In the genomic region with DNA sequence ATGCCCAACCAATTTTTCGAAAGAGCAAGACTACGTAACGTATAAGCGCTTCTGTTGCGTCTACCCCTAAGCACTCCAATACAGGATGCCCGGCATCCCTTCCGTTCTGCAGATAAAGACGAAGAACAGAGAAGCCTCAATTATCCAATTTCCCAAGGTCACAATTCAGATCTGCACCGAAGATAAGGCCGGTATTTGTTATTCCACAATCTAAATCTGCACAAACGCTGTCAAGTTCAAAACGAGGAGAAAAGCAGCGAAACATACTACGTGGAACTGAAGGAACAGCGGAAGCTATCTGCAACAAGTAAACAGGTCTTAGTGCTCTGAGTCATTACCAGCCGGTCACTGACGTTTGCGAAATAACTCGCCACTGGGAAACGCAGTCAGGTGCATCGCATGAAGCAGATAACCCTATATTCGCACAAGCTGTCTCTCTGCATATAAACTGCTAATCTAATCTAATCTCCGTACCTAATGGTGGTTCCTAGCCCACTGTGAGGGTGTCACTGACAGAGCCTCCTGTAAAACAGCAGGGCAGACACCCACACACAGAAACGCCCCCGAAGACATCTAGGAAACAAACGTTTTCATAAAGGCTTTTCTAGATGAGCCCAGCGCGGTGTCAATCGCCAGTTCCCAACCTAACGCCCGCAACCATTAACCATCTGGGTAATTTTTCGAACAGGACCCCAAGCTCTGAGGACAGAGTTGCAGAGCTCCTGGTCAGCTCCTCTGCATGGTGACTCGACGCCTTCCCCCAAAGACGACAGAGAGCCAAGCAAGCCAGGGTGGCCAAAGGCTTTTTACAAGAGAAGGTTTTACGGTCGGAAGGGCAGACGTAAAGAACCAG, we compare ENCODE assay signal across 8 mouse cellular contexts. TPM values are rescaled to one million over a fixed set of nuclear protein-coding genes. Genes with fewer than 3 reads are reported as not detected.
A peak's percentile ranks its signal among the peaks of the same experiment; 100 is the strongest.
DNase-seq lines count a peak whose midpoint lies in the region; ATAC-seq and TF ChIP-seq lines count a peak whose summit lies in the region.

No protein-coding gene starts in this region.

- WGBS in intestine, embryonic 14.5 days: 31% methylated on average over 32 of the region's 38 CpGs
- 12% methylated on average over 37 of the region's 38 CpGs for WGBS in small intestine, adult 2 months

- H3K4me3 ChIP-seq in ES-E14 (ENCODE audit: insufficient read depth in 1 of 2, low read depth in 1 of 2, low read length in 2 of 2, poor library complexity in 1 of 2, severe bottlenecking in 1 of 2): peak overlapping the region; percentile 82 to 96
- H3K4me3 ChIP-seq in intestine, embryonic 14.5 days (ENCODE audit: low read depth, low read length): peak overlapping the region; percentile 73
- peak overlapping the region; percentile 96 for H3K4me3 ChIP-seq in small intestine, adult 2 months (ENCODE audit: low read depth, low read length)

- ATAC-seq in cerebellum, adult (ENCODE audit: insufficient number of reproducible peaks, low FRiP score, low TSS enrichment): peak; percentile 27
- peak; percentile 55 for ATAC-seq in erythroblast, adult 5-6 weeks (replicated peaks; ENCODE audit: low FRiP score, poor library complexity, severe bottlenecking)
- ATAC-seq in intestine, embryonic 14.5 days (replicated peaks; ENCODE audit: low FRiP score, low TSS enrichment, low read depth): peak; percentile 12

- DNase-seq in cerebellum, adult 11 months: no peak
- no peak for DNase-seq in ES-E14 (ENCODE audit: low read depth, low spot score)
- DNase-seq in intestine, embryonic 14.5 days (ENCODE audit: low spot score): peak; percentile 56
- DNase-seq in lung, postnatal 25 days (ENCODE audit: low spot score): peak; percentile 56
- DNase-seq in layer of hippocampus, adult 9-10 months (ENCODE audit: low spot score): no peak

- peaks cover 2 to 10% of the 10 kb centered on the region in 2 experiments; a peak in 1 of 4 replicates for H3K4me1 ChIP-seq in ES-E14 (ENCODE audit: control insufficient read depth in 2 of 2, insufficient read depth in 2 of 2, low read length in 2 of 2, poor library complexity in 1 of 2)
- H3K4me1 ChIP-seq in intestine, embryonic 14.5 days (replicated peaks; ENCODE audit: control insufficient read depth, insufficient read depth, low read length): peaks cover 7% of the 10 kb centered on the region
- H3K4me1 ChIP-seq in small intestine, adult 2 months (ENCODE audit: control insufficient read depth, insufficient read depth, insufficient read length, low read length): peaks cover 12% of the 10 kb centered on the region; the same call in 1 of the 2 replicates

- TF ChIP-seq CTCF in small intestine, adult 2 months (IDR thresholded peaks at IDR 0.05; ENCODE audit: extremely low read depth, insufficient read length, insufficient replicate concordance, low read depth, low read length): no peak

- H3K27me3 ChIP-seq in intestine, embryonic 14.5 days (replicated peaks; ENCODE audit: control insufficient read depth, insufficient read depth, low read length): no peaks in the 10 kb centered on the region
- no peaks in the 10 kb centered on the region for H3K27me3 ChIP-seq in small intestine, adult 2 months (ENCODE audit: control insufficient read depth, insufficient read depth, low read length)

- peaks cover 2% of the 10 kb centered on the region; the same call in 1 of the 2 replicates for H3K36me3 ChIP-seq in ES-E14 (ENCODE audit: control insufficient read depth, insufficient read depth, low read length, poor library complexity, severe bottlenecking)
- H3K36me3 ChIP-seq in intestine, embryonic 14.5 days (ENCODE audit: control insufficient read depth, insufficient read depth, low read length): no peaks in the 10 kb centered on the region
- H3K36me3 ChIP-seq in small intestine, adult 2 months (ENCODE audit: control insufficient read depth, insufficient read depth, low read length): no peaks in the 10 kb centered on the region

- in situ Hi-C loops in ES-E14 (cut with MboI; ENCODE audit: low sequenced_read_pairs in 2 of 2, unreplicated experiment in 2 of 2): no loop called here

- H3K9me3 ChIP-seq in ES-E14 (ENCODE audit: control insufficient read depth, insufficient read depth, low read depth, low read length): no peaks in the 10 kb centered on the region
- no peaks in the 10 kb centered on the region for H3K9me3 ChIP-seq in intestine, embryonic 14.5 days (ENCODE audit: control insufficient read depth, low read length)

- no peak for TF ChIP-seq POLR2A in small intestine, adult 2 months (IDR thresholded peaks at IDR 0.05; ENCODE audit: low read depth, low read length)

- H3K27ac ChIP-seq in ES-E14 (ENCODE audit: insufficient read depth, low read depth, low read length, poor library complexity, severe bottlenecking): no peak overlapping the region; the same call in 1 of the 2 replicates
- peak overlapping the region; percentile 47; the same call in 1 of the 2 replicates for H3K27ac ChIP-seq in intestine, embryonic 14.5 days (ENCODE audit: low read depth)
- peak overlapping the region; percentile 70 for H3K27ac ChIP-seq in small intestine, adult 2 months (ENCODE audit: insufficient read depth, low read depth, low read length)

- peak overlapping the region; percentile 95 for H3K9ac ChIP-seq in ES-E14 (ENCODE audit: insufficient read depth, low read depth, low read length, poor library complexity, severe bottlenecking)
- H3K9ac ChIP-seq in intestine, embryonic 14.5 days (ENCODE audit: low read length): peak overlapping the region; percentile 78

- peak overlapping the region; percentile 68 for H3K4me2 ChIP-seq in intestine, embryonic 14.5 days (ENCODE audit: low read length)

TF ChIP-seq in ES-E14, 5 proteins besides CTCF, POLR2A, EP300 and RAD21:
- TF ChIP-seq ZNF384 (IDR thresholded peaks at IDR 0.05; ENCODE audit: low read depth, low read length) (no peak), CHD2 (IDR thresholded peaks at IDR 0.05; ENCODE audit: low read depth, low read length) (no peak), HCFC1 (IDR thresholded peaks at IDR 0.05; ENCODE audit: borderline replicate concordance, insufficient read depth, low read length) (no peak), ZC3H11A (IDR thresholded peaks at IDR 0.05; ENCODE audit: borderline replicate concordance, low read depth, low read length) (no peak), MAFK (IDR thresholded peaks at IDR 0.05; ENCODE audit: insufficient read depth, low read depth, low read length) (no peak)

RNA-seq across cellular contexts. Expression of gene Tbc1d15, which starts 0.8 kb away (rescaled TPM):
- 21.1 and 23.8 TPM in 2 replicates for total RNA-seq in ES-E14 (2012; rRNA removed)
- total RNA-seq in erythroblast, adult 5-6 weeks (2015; ENCODE audit: low replicate concordance): 23.8 and 32.2 TPM in 2 replicates
- 25.6 and 31.1 TPM in 2 replicates for total RNA-seq in erythroblast, adult 5-6 weeks (2017; ENCODE audit: low replicate concordance)
- polyA plus RNA-seq in intestine, embryonic 14.5 days (2014; fragmentation: Nextera tagmentation; extraction: Ambion mirVana): 64.1 and 66.1 TPM in 2 replicates
- polyA plus RNA-seq in small intestine, adult 2 months (2012; rRNA removed): 1.8 and 6.2 TPM in 2 replicates

Comparison
In these comparisons a context has a peak if more than half of its experiments do, and no peak if none do; other contexts are left out.
1. DNase-seq: peak in intestine, embryonic 14.5 days (single experiment) and lung, postnatal 25 days (single experiment); none in cerebellum, adult 11 months (single experiment), ES-E14 (single experiment) and layer of hippocampus, adult 9-10 months (single experiment).
2. Peak in every context shown above with its lines, with median percentiles within 50 percentile points of each other: ATAC-seq and H3K4me3 ChIP-seq.